Mouse (Mus musculus) brown adipose tissue, adult 24 weeks (tissue): ENCODE data around the gene Apoa4. TPM values are rescaled to one million over a fixed set of nuclear protein-coding genes. Genes with fewer than 3 reads are reported as not detected.
A peak's percentile ranks its signal among the peaks of the same experiment; 100 is the strongest.

Experiments used
- H3K27ac ChIP-seq: fragments of 200-500 bp; replicated peaks from 2 replicates; pipeline ENCODE4 v1.5.1; 2012; ENCODE audit warnings: low read depth, mild to moderate bottlenecking, low read length
- H3K4me1 ChIP-seq: fragments of 200-500 bp; 2 replicates; pipeline ENCODE4 v1.6.1; 2012; ENCODE audit warnings: low read length, mixed read lengths; ENCODE audit not compliant: control insufficient read depth, insufficient read depth, insufficient read length
- H3K4me3 ChIP-seq: fragments of 200-500 bp; 2 replicates; pipeline ENCODE4 v1.5.1; 2012; ENCODE audit warnings: low read depth, mild to moderate bottlenecking, low read length, moderate library complexity; ENCODE audit not compliant: insufficient read depth
- polyA plus RNA-seq: library from polyadenylated mRNA; stranded (reverse); fragments of >200 nt; gene quantifications from 2 replicates; pipeline ENCODE4 v1.2.4, GENCODE M21; 2012; ENCODE audit not compliant: missing spikeins, insufficient read depth, insufficient read length

Gene Apoa4
- polyA plus RNA-seq, 1 experiment = 1.7 TPM

GRCm38 (mm10) chr9:46215338-46216322 lies 24.9 kb upstream of the Apoa4 start:
- H3K4me3 ChIP-seq = no peak overlapping the region
- peaks cover 11% of the 10 kb centered on the region for H3K4me1 ChIP-seq
- no peak overlapping the region; the same call in 1 of the 2 replicates for H3K27ac ChIP-seq

- H3K27ac ChIP-seq = no peak overlapping the region
- H3K4me1 ChIP-seq = peaks cover 11% of the 10 kb centered on the region
- no peak overlapping the region for H3K4me3 ChIP-seq
Observed at GRCm38 (mm10) chr9:46216744-46217470, 23.6 kb upstream of the Apoa4 start.

GRCm38 (mm10) chr9:46218176-46218575 lies 22.3 kb upstream of the Apoa4 start:
- Histone ChIP-seq H3K4me1 (peaks cover 11% of the 10 kb centered on the region), H3K27ac (no peak overlapping the region), H3K4me3 (no peak overlapping the region)

- Histone ChIP-seq H3K4me3 (no peak overlapping the region), H3K4me1 (no peaks in the 10 kb centered on the region), H3K27ac (no peak overlapping the region)
Observed at GRCm38 (mm10) chr9:46223090-46223489, 17.4 kb upstream of the Apoa4 start.

- no peaks in the 10 kb centered on the region for H3K4me1 ChIP-seq
- no peak overlapping the region for H3K4me3 ChIP-seq
- H3K27ac ChIP-seq = no peak overlapping the region
Observed at GRCm38 (mm10) chr9:46224101-46224500, 16.4 kb upstream of the Apoa4 start.

- Histone ChIP-seq H3K27ac (no peak overlapping the region), H3K4me1 (no peaks in the 10 kb centered on the region), H3K4me3 (no peak overlapping the region)
Observed at GRCm38 (mm10) chr9:46224945-46225660, 15.4 kb upstream of the Apoa4 start.

- Histone ChIP-seq H3K27ac (no peak overlapping the region), H3K4me1 (no peaks in the 10 kb centered on the region), H3K4me3 (no peak overlapping the region)
Observed at GRCm38 (mm10) chr9:46227064-46227614, 13.4 kb upstream of the Apoa4 start.

- Histone ChIP-seq H3K27ac (no peak within 1 kb of the TSS), H3K4me1 (no peaks in the 10 kb centered on the region), H3K4me3 (no peak within 1 kb of the TSS)
Observed at GRCm38 (mm10) chr9:46228491-46228890, 12.0 kb upstream of the Apoa4 start, which contains the start of gene Apoa1. TSS of gene Apoa1 (plus strand) at chr9:46228580.

GRCm38 (mm10) chr9:46229573-46230449 lies 10.7 kb upstream of the Apoa4 start:
- H3K4me3 ChIP-seq = peak overlapping the region; percentile 42
- H3K4me1 ChIP-seq = 0 out of 2 replicates have a peak, but pooled peaks cover 2% of the 10 kb centered on the region
- H3K27ac ChIP-seq = no peak overlapping the region

GRCm38 (mm10) chr9:46230450-46230975 lies 10.0 kb upstream of the Apoa4 start:
- Histone ChIP-seq H3K4me3 (peak overlapping the region; percentile 42; the same call in 1 of the 2 replicates), H3K4me1 (0 out of 2 replicates have a peak, but pooled peaks cover 4% of the 10 kb centered on the region), H3K27ac (no peak overlapping the region)

GRCm38 (mm10) chr9:46235196-46235595 lies 5.3 kb upstream of the Apoa4 start:
- H3K27ac ChIP-seq = no peak overlapping the region
- H3K4me1 ChIP-seq = 0 out of 2 replicates have a peak, but pooled peaks cover 5% of the 10 kb centered on the region
- no peak overlapping the region for H3K4me3 ChIP-seq

GRCm38 (mm10) chr9:46235596-46235648 lies 5.1 kb upstream of the Apoa4 start, which contains the start of gene Apoc3:
TSS of gene Apoc3 (minus strand) at chr9:46235636.
- Histone ChIP-seq H3K4me3 (no peak within 1 kb of the TSS), H3K27ac (no peak within 1 kb of the TSS), H3K4me1 (0 out of 2 replicates have a peak, but pooled peaks cover 5% of the 10 kb centered on the region)

GRCm38 (mm10) chr9:46235649-46236048 lies 4.8 kb upstream of the Apoa4 start:
- Histone ChIP-seq H3K27ac (no peak overlapping the region), H3K4me3 (no peak overlapping the region), H3K4me1 (0 out of 2 replicates have a peak, but pooled peaks cover 5% of the 10 kb centered on the region)

GRCm38 (mm10) chr9:46238850-46239249 lies 1.6 kb upstream of the Apoa4 start:
- no peak overlapping the region for H3K27ac ChIP-seq
- H3K4me3 ChIP-seq = no peak overlapping the region
- 0 out of 2 replicates have a peak, but pooled peaks cover 5% of the 10 kb centered on the region for H3K4me1 ChIP-seq
